10 mouse cellular contexts compared by ENCODE assay signal in the genomic region with DNA sequence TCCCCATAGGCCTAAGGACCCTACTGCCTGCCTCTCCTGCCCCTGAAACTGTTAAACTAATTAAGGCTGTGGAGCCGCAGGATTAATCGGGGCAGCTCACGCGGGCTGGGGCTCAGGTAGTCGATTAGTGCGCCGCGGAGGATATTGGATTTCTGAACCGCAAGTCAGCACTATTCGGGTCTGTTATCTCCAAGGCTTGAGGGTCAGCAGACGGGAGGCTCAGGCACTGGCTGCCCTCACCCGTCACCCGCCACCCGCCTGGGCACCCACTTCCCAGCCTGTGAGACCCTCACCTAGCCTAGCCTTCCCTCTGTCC. TPM values are rescaled to one million over a fixed set of nuclear protein-coding genes. Genes with fewer than 3 reads are reported as not detected.
DNase-seq lines count a peak whose midpoint lies in the region; ATAC-seq and TF ChIP-seq lines count a peak whose summit lies in the region.
"Had no signal": no experiment of that assay in that cellular context is flagged by ENCODE, and none has a peak within 500 bp of the region (broad histone marks: within the 10 kb centered on the region; RNA-seq: fewer than 3 reads in every experiment).

No protein-coding gene starts in this region.

- H3K4me3 ChIP-seq in lung, embryonic 15.5 days = no peak overlapping the region
- H3K4me3 ChIP-seq in forebrain, embryonic 13.5 days = no peak overlapping the region
- no peak overlapping the region for H3K4me3 ChIP-seq in intestine, postnatal 0 days (ENCODE audit: low read depth, low read length)

- no peak for TF ChIP-seq CTCF in intestine, postnatal 0 days (IDR thresholded peaks at IDR 0.05; ENCODE audit: low read depth)

- DNase-seq in lung, postnatal 14 days = no peak
- DNase-seq in retina, postnatal 1 day = peak; percentile 59
- no peak for DNase-seq in cerebellum, adult 11-12 months
- DNase-seq in left cerebral cortex, postnatal 4 days = no peak
- DNase-seq: cerebellum, adult 18-20 months; gastrocnemius, postnatal 25 days; lung, postnatal 36 days had no signal

- H3K27ac ChIP-seq in lung, embryonic 15.5 days = 0 out of 2 replicates have a peak overlapping the region, but pooled peaks have one; percentile 45
- 0 out of 2 replicates have a peak overlapping the region, but pooled peaks have one; percentile 8 for H3K27ac ChIP-seq in forebrain, embryonic 13.5 days
- H3K27ac ChIP-seq in intestine, postnatal 0 days (ENCODE audit: low read depth, low read length) = no peak overlapping the region

- peaks cover 8% of the 10 kb centered on the region; the same call in 1 of the 2 replicates for H3K36me3 ChIP-seq in lung, embryonic 15.5 days
- peaks cover 8% of the 10 kb centered on the region for H3K36me3 ChIP-seq in forebrain, embryonic 13.5 days (ENCODE audit: poor library complexity, severe bottlenecking)
- peaks cover 5% of the 10 kb centered on the region; the same call in 1 of the 2 replicates for H3K36me3 ChIP-seq in intestine, postnatal 0 days (ENCODE audit: control insufficient read depth, insufficient read depth)

- H3K27me3 ChIP-seq in lung, embryonic 15.5 days = no peaks in the 10 kb centered on the region
- no peaks in the 10 kb centered on the region for H3K27me3 ChIP-seq in forebrain, embryonic 13.5 days
- no peaks in the 10 kb centered on the region for H3K27me3 ChIP-seq in intestine, postnatal 0 days (replicated peaks; ENCODE audit: control insufficient read depth, insufficient read depth, low read length)

- intact Hi-C loops in left cerebral cortex, postnatal 4 days (cut with DNase I) = no loop called here

- H3K4me1 ChIP-seq in lung, embryonic 15.5 days = peaks cover 91% of the 10 kb centered on the region
- H3K4me1 ChIP-seq in forebrain, embryonic 13.5 days = peaks cover 78% of the 10 kb centered on the region
- H3K4me1 ChIP-seq in intestine, postnatal 0 days (replicated peaks; ENCODE audit: control insufficient read depth, insufficient read depth, low read length) = peaks cover 32% of the 10 kb centered on the region

- H3K9ac ChIP-seq in lung, embryonic 15.5 days = no peak overlapping the region
- peak overlapping the region; percentile 52; the same call in 1 of the 2 replicates for H3K9ac ChIP-seq in forebrain, embryonic 13.5 days
- H3K9ac ChIP-seq in intestine, postnatal 0 days (ENCODE audit: low read depth, low read length) = no peak overlapping the region

- WGBS in lung, embryonic 15.5 days = 57% methylated on average over 14 of the region's 14 CpGs
- 26% methylated on average over 14 of the region's 14 CpGs for WGBS in forebrain, embryonic 13.5 days
- WGBS in intestine, postnatal 0 days = 46% methylated on average over 14 of the region's 14 CpGs

- no peak overlapping the region for H3K4me2 ChIP-seq in lung, embryonic 15.5 days
- no peak overlapping the region for H3K4me2 ChIP-seq in forebrain, embryonic 13.5 days
- H3K4me2 ChIP-seq in intestine, postnatal 0 days (replicated peaks; ENCODE audit: low read depth) = peak overlapping the region; percentile 13; the same call in 1 of the 2 replicates

- no peaks in the 10 kb centered on the region for H3K9me3 ChIP-seq in lung, embryonic 15.5 days
- no peaks in the 10 kb centered on the region for H3K9me3 ChIP-seq in forebrain, embryonic 13.5 days (replicated peaks)
- H3K9me3 ChIP-seq in intestine, postnatal 0 days (ENCODE audit: control insufficient read depth) = no peaks in the 10 kb centered on the region

- ATAC-seq in lung, embryonic 15.5 days (ENCODE audit: borderline replicate concordance, extremely low read depth, low FRiP score, low TSS enrichment) = no peak
- ATAC-seq in forebrain, embryonic 13.5 days = no peak
- no peak for ATAC-seq in intestine, postnatal 0 days

RNA-seq across cellular contexts. Expression of gene Ahdc1, which starts 40.4 kb away (rescaled TPM):
- polyA plus RNA-seq in lung, embryonic 15.5 days (2015; fragmentation: Nextera tagmentation; extraction: Ambion mirVana) = 8.5 and 10.5 TPM in 2 replicates
- 7.3 and 8.1 TPM in 2 replicates for polyA plus RNA-seq in forebrain, embryonic 13.5 days (2015; fragmentation: Nextera tagmentation; extraction: Ambion mirVana)
- polyA plus RNA-seq in intestine, postnatal 0 days (2015; fragmentation: Nextera tagmentation; extraction: Ambion mirVana) = 2.4 and 3.1 TPM in 2 replicates
- total RNA-seq in left cerebral cortex, postnatal 4 days (2021) = 100 to 1,000 TPM in 1 of 2 experiments, 10 to 100 TPM in 1; 94.1 to 102 TPM
